Mouse (Mus musculus): ENCODE results near the gene Rexo4. TPM values are rescaled to one million over a fixed set of nuclear protein-coding genes. Genes with fewer than 3 reads are reported as not detected.

The Rexo4 gene
- total RNA-seq, 2 experiments from 2014 or later = 47.6 to 84.7 TPM

DNA sequence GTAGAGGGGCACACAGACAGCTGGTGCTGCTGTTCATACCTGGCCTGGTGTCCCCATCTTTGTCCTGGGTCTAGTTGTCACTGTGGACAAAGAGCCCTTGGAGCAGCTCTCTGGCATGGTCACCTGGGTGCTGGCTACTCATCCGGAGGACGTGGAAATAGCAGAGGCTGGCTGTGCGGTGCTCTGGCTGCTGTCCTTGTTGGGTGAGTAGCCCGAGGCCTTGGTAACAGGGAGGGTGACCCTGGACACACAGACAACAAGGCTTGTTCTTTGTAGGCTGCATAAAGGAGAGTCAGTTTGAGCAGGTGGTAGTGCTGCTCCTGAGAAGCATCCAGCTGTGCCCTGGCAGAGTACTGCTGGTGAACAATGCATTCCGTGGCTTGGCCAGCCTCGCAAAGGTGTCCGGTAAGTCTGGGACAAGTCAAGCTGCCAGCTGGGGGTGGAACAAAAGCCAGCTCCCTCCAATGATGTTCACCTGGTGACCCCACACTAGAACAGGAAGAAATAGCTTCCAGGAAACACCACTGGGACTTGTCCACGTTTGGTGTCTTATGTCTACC, 12.8 kb downstream of the Rexo4 start:
- no peak for ATAC-seq (replicated peaks; ENCODE audit: poor library complexity, severe bottlenecking)

DNA sequence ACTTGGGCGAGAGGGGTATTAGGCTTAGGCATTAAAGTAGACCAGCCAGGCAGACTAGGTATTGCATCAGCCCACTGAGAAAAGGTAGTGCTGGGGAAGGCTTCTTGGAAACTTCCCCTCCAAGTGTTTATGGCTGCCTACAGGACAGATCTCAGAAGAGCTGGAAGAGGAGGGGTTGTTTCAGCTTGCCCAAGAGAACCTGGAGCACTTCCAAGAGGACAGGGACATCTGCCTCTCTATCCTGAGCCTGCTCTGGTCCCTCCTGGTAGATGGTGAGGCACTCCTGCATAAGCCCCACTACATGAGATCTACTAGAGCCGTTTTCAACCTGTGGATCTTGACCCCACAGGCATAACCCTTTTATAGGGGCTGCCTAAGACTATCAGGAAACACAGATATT, 13.8 kb downstream of the Rexo4 start:
- ATAC-seq (replicated peaks; ENCODE audit: poor library complexity, severe bottlenecking) = no peak

DNA sequence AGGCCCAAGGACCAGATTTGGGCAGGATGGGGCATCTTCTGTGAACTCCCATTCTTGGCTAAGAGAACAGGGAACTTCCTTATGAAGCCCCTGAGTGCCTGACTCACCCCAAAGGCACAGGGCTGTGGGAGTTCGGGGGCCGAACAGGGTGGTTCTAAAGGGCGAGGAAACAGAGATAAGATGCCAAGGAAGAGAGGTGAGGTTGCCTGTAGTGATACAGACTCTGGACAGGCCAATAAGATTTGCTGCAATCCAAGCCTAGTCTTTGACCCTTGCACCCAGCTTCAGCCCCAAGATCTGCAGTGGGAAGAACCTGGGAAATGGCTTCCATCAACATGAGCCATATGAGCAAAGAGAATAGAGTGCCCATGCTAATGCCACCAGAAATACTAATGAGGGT, 20.9 kb downstream of the Rexo4 start:
- ATAC-seq (replicated peaks; ENCODE audit: poor library complexity, severe bottlenecking) = no peak

DNA sequence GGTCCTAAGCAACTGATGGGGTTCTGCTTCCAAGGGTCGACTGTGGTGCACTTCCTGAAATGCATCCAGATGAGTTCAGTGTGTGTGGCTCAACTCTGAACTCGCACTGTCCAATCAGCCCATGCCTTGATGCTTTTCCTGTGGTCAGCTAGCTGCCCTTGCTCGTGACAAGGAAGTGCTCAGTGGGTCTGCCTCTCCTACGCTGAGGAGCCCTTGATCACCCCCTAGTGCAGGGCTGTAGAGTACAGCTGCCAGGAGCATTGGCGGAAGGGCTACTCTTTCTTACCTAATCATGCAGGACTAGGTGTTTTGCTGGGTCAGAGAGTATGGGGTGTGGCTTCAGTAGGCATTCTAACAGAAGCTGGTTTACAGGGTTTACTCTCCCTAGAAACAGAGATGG, 22.6 kb downstream of the Rexo4 start:
- peak; percentile 98 for ATAC-seq (replicated peaks; ENCODE audit: poor library complexity, severe bottlenecking)

DNA sequence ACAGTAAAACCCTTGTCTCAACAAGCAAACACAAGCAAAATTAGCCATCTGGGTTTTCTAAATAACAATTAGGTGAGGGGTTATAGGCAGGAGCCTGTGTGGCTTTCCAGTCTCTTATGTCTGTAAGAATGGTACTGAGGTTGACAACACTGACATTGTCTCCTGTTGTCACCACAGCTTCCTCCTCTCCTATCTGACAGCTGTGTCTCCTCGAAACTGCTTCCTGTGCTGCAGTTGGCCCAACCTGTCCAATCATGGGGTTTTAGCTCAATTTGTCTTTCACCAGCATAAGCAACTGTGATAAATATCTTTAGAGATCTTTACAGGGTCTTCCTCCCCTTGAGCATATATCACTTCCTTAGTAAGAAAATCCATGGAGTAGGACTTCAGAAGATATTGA, 27.8 kb downstream of the Rexo4 start:
- ATAC-seq (replicated peaks; ENCODE audit: poor library complexity, severe bottlenecking) = no peak

DNA sequence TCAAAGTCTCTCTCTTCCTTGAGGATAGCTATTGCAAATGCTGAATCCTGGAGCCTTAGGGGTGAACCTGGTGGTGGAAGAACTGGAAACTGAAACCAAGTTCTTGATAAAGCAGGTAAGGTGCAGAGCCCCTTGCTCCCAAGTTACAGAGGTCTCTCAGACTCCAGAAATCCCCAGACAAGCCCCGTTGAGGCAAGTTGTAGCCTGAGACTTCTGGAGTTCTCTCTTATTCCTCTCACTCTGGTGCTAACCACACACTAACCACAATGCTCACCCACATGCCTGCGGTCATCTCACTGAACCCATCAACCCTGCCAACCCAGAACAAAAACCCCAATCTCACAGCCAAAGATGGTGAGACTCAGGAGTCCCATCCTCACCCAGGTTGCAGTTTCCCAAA, 28.9 kb downstream of the Rexo4 start:
- ATAC-seq (replicated peaks; ENCODE audit: poor library complexity, severe bottlenecking) = no peak

DNA sequence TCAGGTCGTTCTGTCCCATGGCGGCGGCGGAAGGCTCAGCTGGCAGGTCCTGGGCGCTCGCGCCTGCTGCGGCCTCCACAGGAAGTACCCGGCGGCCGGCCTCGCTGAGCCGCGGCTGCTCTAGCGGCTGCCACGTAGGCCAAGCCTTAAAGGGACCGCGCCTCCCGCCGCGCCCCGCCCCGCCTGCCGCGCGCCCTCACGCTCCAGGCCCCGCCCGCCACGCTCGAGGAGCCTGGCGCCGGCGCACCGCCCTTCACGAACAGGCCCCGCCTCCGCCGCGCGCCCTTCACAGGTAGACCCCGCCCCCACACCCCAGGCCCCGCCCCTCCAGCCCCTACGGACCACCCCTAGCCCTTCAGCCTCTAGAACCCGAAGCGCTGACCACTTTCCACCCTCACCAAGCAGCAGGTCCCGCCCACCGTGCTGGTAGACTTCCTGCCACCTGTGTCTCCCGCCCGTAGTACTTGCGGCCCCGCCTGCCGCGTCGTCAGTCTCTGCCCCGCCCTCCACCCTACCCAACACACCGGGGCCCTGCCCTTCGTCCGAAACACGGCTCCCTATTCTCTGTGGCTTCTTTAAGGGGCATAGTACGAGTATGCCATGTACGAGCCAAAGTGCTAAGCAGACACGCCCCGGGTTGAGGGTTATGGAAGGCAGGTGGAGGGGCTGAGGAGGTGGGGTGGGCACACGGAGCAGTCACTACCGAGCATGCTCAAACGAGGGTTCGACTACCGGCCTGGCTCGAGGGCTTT, 30.7 kb downstream of the Rexo4 start, which contains the start of the genes Surf4 and Stkld1:
Surf4 (minus strand) TSS at position 625 of the 752 bp plus-strand sequence.
Stkld1 (plus strand) TSS at position 744 of the 752 bp plus-strand sequence.
- peak; percentile 87 for ATAC-seq (replicated peaks; ENCODE audit: poor library complexity, severe bottlenecking)

DNA sequence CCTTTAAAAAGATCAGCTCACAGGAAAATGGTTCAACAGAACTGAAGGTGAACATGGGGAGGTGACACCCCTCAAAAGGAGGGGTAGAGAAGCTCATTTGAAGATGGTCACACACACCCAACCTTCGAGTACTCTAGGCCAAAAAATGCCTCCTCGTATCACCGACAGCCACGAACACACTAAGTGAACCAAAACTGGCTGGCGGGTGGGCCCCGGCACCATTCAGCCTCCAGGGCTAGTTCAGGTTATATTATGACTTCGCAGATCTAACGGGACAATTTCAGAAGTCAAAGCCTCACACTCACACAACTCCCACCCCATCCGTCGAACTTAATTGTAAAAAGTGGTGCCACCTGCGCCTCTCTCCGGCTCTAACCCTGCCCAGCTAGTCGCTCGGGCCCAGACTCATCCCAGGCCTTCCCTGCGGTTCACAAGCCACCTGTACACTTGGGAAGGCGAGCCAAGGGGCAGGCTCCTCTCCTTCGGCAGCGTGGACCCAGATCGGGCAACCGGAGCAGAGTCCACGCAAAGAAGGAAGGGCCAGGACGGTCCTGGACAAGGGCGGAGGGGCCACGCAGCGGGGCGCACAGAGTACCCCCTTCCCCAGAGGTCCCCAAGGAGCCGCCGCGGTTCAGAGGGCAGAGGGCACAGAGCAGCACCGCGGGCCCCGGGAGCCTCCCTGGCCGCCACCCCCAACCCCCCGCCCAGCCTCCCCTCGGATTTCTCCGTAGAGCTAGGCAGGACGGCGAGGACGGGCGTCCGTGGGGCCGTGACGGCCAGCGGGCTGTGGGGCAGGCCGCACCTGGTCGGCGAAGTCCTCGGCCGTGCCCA, 31.5 kb downstream of the Rexo4 start:
- ATAC-seq (replicated peaks; ENCODE audit: poor library complexity, severe bottlenecking) = no peak

DNA sequence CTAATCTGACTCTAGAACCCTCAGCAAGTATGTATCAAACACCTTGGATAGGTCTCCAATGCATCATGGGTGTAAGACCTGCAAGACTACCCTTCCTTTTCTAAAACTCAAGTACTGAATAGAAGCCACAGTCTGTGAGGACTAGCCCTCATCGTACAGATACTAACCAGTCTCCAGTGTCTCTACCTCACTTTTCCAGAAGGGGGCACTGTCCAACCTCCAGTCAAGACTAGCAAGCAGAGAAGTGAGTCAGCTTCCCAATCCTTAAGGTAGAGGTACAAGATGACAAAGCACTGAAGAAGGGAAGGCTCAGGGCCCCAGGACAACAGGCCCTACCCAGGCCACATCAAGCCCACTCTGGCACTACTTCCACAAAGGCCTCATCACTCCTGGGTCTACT, 33.8 kb downstream of the Rexo4 start:
- peak; percentile 20 for ATAC-seq (replicated peaks; ENCODE audit: poor library complexity, severe bottlenecking)

DNA sequence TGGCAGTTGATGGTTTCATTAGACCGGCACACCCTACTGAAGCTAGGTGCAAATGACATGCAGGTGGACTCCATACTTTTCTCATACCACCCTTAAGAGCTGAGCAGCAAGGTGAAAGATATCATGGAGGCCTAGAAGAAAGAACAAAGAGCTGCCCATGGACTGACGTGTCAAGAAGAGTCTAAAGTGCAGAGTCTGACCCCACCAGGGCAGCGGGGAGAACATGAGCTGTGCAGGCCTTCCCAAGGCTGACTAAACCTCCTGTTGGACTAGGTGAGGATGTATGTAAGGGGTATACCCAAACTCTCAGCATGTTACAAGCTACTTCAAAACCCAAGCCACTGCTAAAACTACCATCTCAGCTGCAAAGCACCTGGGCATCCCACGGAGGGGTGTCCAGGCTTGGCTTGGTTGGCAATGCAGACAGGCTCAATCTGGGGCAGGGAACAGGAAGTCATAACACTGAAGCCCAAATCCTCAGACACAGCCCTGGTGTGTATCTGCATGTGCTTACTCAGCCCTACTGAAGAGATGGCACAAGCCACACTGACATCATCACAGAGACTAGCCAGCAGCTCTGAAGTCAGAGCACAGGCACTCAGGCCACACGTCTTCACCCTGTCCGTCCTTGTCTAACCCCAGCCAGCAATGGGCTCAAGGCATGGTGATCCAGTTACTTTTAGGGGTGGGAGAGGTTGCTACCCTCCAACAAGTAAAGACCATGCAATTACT, 36.3 kb downstream of the Rexo4 start:
- ATAC-seq (replicated peaks; ENCODE audit: poor library complexity, severe bottlenecking) = no peak

DNA sequence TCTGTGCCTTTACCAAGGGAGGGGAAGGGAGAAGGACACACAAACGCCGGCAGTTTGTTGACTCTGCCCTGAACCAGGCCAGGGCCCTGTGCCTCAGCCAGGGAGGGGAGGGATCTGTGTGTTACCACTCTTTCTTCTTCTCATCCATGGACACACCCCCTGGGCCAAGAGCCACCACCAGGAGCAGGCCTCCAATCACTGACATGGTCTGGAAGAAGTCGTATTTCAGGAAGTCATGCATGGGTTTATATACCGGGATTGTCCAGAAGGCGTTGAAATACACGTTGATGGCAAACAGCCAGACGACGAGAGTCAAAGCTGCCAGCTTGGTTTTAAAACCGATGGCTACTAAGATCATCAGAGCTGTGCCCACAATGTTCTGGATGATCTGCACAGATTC, 42.4 kb downstream of the Rexo4 start:
- no peak for ATAC-seq (replicated peaks; ENCODE audit: poor library complexity, severe bottlenecking)

DNA sequence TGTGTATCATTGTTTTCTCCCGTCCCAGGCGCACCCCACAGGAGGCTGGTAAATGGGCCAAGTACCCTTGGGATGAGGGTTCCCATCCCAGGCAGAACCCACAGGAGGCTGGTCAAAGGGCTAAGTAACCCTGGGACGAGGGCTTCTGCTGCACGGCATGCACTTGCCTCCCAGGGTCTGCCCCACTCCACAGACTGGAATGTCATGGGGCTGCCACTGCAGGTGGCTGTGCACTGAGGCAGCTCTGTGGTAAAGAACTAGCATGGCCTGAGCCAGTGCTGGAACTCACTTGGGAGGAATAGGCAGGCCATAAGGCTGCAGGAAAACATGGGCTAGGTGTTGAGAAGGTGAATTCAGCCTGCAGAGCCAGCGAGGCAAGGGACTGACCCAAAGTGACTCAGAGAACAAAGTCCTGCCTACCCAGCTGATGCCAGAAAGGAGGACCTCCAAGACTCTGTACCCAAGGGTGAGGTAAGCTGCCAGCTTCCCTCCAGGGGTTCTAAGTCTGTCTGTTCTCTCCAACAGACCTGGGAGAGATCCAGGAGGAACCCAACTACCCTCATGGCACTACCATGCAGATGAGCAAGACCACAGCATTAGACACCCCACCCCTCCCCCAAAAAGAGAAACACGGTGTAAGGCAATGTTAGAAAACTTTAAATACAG, 43.9 kb downstream of the Rexo4 start:
- no peak for ATAC-seq (replicated peaks; ENCODE audit: poor library complexity, severe bottlenecking)

DNA sequence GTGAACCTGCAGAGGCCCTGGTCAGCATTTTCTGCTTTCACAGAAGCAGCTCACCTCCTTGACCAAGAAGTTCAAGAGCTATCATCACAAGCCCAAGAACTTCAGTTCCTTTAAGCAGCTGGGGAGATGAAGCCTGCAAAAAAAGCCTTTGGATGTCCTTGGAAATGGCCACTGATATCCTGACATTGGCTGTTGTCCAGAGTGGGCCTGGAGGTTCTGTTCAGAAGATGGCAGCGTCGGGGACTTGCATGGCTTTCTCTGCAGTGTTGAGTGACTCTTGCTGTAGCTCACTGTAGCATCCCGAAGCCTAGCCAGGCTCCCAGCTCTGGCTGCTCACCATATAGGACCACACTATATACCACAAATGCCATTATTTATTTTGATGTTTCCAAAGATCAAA, 44.5 kb downstream of the Rexo4 start:
- ATAC-seq (replicated peaks; ENCODE audit: poor library complexity, severe bottlenecking) = no peak

DNA sequence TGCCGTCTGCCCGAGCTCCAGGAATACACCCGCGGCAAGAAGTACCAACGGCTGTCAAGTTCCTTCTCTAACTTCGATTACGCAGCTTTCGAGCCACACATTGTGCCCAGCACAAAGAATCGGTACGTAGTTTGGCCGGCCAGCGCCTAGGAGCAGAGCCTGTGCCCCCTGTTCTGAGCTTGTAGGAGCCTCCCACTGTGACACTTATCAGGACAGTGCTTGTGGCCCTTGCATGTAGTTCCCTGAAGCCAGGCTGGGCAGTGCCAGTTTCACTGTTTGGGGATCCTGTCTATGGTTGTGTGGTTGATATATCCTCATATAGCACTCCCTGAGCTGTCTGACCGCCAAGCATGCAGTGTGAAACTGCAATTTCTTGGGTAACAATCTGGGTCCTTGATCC, 47.4 kb downstream of the Rexo4 start:
- peak; percentile 8 for ATAC-seq (replicated peaks; ENCODE audit: poor library complexity, severe bottlenecking)

DNA sequence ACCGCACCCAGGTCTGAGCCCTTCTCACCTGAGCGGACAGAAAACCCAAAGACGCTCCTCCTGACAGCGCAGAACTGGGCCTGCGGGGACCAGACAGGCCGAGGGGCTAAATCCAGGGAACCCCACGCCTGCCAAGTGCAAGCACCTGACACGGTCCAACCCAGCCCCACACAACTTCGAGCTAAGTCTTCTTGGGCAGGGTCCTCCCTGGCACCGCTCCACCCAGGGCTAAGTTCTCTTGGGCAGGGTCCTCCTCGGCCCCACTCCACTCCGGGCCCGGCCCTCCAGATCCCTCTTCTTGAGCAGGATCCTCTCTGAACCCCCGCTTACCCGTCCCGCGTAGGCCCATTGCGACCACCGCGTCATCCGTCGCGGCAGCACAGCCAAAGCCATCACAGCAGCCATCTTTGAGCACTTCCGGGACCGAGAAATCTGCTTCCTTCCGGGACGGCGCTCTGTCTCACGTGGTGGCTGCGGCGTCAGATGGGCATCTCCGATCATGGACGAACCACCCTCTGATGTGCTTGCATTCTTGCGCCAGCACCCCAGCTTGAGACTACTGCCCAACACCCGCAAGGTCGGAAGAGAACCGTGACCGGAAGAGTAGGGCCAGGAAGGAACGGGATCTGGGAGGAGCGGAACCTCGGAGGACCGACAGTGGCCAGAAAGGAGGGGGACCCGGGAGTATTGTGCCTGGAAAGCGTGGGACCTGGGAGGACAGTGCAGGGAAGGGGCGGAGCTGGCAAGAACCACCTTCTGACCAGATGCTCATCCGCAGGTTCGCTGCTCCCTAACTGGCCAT, 48.1 kb downstream of the Rexo4 start, which contains the start of the genes Surf2 and Surf1:
Surf2 (plus strand) TSS at position 441 of the 802 bp plus-strand sequence.
Surf1 (minus strand) TSS at position 604 of the 802 bp plus-strand sequence.
- ATAC-seq (replicated peaks; ENCODE audit: poor library complexity, severe bottlenecking) = peak; percentile 81

DNA sequence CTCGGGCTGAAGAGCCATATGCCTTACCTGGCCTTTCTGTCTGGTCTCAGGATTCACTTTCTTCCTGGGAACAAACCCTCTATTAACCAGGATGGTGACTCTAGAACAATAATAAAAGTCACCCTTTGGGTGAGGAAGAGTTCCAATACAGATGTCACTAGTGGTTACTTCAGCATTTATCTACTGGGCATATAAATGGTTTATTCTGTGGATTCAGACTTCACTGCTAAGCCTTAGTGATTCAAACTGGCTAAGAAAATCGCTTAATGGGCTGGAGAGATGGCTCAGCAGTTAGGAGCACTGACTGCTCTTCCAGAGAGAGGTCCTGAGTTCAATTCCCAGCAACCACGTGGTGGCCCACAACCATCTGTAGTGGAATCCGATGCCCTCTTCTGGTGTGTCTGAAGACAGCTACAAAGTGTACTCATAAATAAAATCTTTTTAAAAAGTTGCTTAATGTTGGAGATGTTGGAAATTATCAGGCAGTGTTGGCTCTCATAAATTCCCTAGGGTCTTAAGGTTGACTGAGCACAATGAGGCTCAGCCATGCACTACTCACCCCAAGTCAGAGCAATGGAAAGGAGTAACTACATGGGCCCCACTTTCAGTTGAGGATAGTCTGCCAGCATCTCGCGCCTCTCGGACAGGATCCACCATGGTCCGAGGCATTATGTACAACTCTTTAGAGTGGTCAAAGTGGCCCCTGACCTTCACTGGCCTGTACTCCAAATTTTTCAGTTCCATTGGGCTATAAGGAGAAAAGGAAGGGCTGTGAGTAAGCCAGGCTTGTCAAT, 49.8 kb downstream of the Rexo4 start:
- ATAC-seq (replicated peaks; ENCODE audit: poor library complexity, severe bottlenecking) = no peak

DNA sequence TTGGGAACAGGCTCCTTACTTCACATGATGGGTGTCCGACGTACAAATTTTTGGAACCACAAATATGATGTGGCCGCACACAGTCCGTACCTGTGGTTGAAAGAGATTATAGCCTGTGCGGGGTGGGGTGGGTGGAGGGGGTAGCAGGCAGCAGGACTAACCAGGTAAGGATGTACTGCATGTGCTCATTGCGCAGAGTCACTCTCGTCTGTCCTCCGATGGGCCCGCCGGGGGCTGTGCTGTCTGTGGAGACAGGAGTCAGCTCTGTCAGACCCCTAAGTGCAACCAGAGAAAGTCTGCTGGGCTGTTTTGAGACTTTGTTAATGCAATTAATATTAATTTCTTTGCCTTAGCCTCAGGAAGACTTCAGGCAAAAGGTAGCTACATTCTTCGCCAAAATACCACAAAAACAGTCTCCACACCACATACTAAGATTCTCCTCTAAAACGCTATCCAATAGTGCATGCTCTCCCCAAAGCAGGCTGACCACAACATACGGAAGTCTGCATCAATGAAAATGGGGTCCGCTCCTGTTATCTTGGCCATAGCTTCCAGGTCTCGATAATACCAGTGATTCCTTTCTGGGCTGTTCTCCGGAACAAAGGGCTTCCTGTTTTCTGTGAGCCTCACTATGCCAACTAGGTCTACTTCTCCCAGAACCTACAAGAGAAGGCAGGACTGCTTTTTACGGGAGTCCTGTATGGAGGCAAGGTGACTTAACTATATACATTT, 50.6 kb downstream of the Rexo4 start:
- no peak for ATAC-seq (replicated peaks; ENCODE audit: poor library complexity, severe bottlenecking)

Data from granulocyte monocyte progenitor cell, adult 5-6 weeks (primary cell).